Mouse (Mus musculus) heart, postnatal 4 days (tissue): ENCODE results near the gene Rhpn2. TPM values are rescaled to one million over a fixed set of nuclear protein-coding genes. Genes with fewer than 3 reads are reported as not detected.

Experiments
- DNase-seq: peaks from one replicate; pipeline ENCODE4 v3.0.0; 2021
- total RNA-seq, 2 experiments: library from RNA; stranded (reverse); gene quantifications; 2 replicates each; pipeline ENCODE4 v1.2.3; 2021

The Rhpn2 gene
- total RNA-seq, 2 experiments from 2014 or later: 4.1 to 4.4 TPM

GRCm38 (mm10) chr7:35395734-35396456 is 61.9 kb downstream of the Rhpn2 start:
- peak; percentile 24 for DNase-seq

- peak; percentile 97 for DNase-seq
Observed at GRCm38 (mm10) chr7:35396542-35397168, 62.7 kb downstream of the Rhpn2 start, which contains the start of the genes Faap24 and Cep89. TSS of gene Faap24 (minus strand) at chr7:35396836. TSS of gene Cep89 (plus strand) at chr7:35397035.

- DNase-seq: no peak
Observed at GRCm38 (mm10) chr7:35401169-35401568, 67.2 kb downstream of the Rhpn2 start.

- no peak for DNase-seq
Observed at GRCm38 (mm10) chr7:35415226-35415625, 81.3 kb downstream of the Rhpn2 start.

GRCm38 (mm10) chr7:35415801-35416653 is 82.1 kb downstream of the Rhpn2 start:
- DNase-seq: no peak

GRCm38 (mm10) chr7:35416654-35416948 is 82.6 kb downstream of the Rhpn2 start:
- DNase-seq: no peak

GRCm38 (mm10) chr7:35423071-35423470 is 89.1 kb downstream of the Rhpn2 start:
- DNase-seq: no peak

GRCm38 (mm10) chr7:35428146-35428545 is 94.2 kb downstream of the Rhpn2 start:
- no peak for DNase-seq

- no peak for DNase-seq
Observed at GRCm38 (mm10) chr7:35435266-35435665, 101.3 kb downstream of the Rhpn2 start.

Other genes starting within 250 kb of the Rhpn2 start
- 1 to 10 TPM; 3.2 to 4.0 TPM for gene Cebpa, start 214.9 kb upstream of the Rhpn2 start, total RNA-seq
- under 1 TPM; 0.38 to 0.45 TPM for gene Slc7a10, start 147.8 kb upstream of the Rhpn2 start, total RNA-seq
- 1 to 10 TPM; 6.9 TPM for gene Lrp3, start 118.7 kb upstream of the Rhpn2 start, total RNA-seq
- 10 to 100 TPM; 11.4 to 12.7 TPM for gene Gpatch1, start 15.7 kb upstream of the Rhpn2 start, total RNA-seq
- gene Faap24, start 62.7 kb downstream of the Rhpn2 start, total RNA-seq: 1 to 10 TPM; 4.6 to 4.7 TPM
- gene Cep89, start 62.9 kb downstream of the Rhpn2 start, total RNA-seq: 10 to 100 TPM; 26.4 to 26.6 TPM
- gene Slc7a9, start 114.6 kb downstream of the Rhpn2 start, total RNA-seq: not detected
- gene Tdrd12, start 203.6 kb downstream of the Rhpn2 start, total RNA-seq: 1 to 10 TPM; 1.0 to 1.3 TPM
- 10 to 100 TPM; 81.1 to 85.6 TPM for gene Nudt19, start 222.1 kb downstream of the Rhpn2 start, total RNA-seq